Mouse (Mus musculus) layer of hippocampus, adult 18-20 months (tissue): ENCODE measurements around the gene Tmco3. TPM values are rescaled to one million over a fixed set of nuclear protein-coding genes. Genes with fewer than 3 reads are reported as not detected.

ENCODE experiments used
- DNase-seq, 2 experiments: peaks; one replicate each; pipeline ENCODE4 v3.0.0; 2022; ENCODE audit warnings: low spot score in 2 of 2
- total RNA-seq, 2 experiments: library from RNA; stranded (reverse); gene quantifications; 2 replicates each; pipeline ENCODE4 v1.2.3; 2021

Tmco3 gene
- total RNA-seq, 2 experiments from 2014 or later: 44.3 to 47.1 TPM

GRCm38 (mm10) chr8:13360213-13360612, 72.2 kb downstream of the Tmco3 start:
- DNase-seq: no peak

- DNase-seq: no peak
These were observed 73.9 kb downstream of the Tmco3 start for GRCm38 (mm10) chr8:13361865-13362264.

Other genes with a start within 250 kb of the Tmco3 start
- not detected for gene Proz, start 227.3 kb upstream of the Tmco3 start, total RNA-seq
- 10 to 100 TPM; 26.2 to 29.4 TPM for gene Pcid2, start 182.7 kb upstream of the Tmco3 start, total RNA-seq
- gene Cul4a, start 182.6 kb upstream of the Tmco3 start, total RNA-seq: 10 to 100 TPM; 58.1 to 59.3 TPM
- 100 to 1,000 TPM; 275 to 276 TPM for gene Lamp1, start 129.0 kb upstream of the Tmco3 start, total RNA-seq
- gene Grtp1, start 87.6 kb upstream of the Tmco3 start, total RNA-seq: 1 to 10 TPM; 3.6 to 3.7 TPM
- 1 to 10 TPM in 1 of 2 experiments, under 1 TPM in 1; 0.74 to 1.8 TPM for gene Adprhl1, start 34.0 kb upstream of the Tmco3 start, total RNA-seq
- 10 to 100 TPM; 39.4 to 39.9 TPM for gene Dcun1d2, start 59 bp upstream of the Tmco3 start, total RNA-seq
- gene Tfdp1, start 50.6 kb downstream of the Tmco3 start, total RNA-seq: 10 to 100 TPM; 57.6 to 58.0 TPM
- not detected for gene Atp4b, start 108.6 kb downstream of the Tmco3 start, total RNA-seq
- not detected for gene Grk1, start 116.9 kb downstream of the Tmco3 start, total RNA-seq
- gene Tmem255b, start 147.0 kb downstream of the Tmco3 start, total RNA-seq: 1 to 10 TPM; 4.1 to 5.4 TPM
- gene Gas6, start 206.3 kb downstream of the Tmco3 start, total RNA-seq: 10 to 100 TPM; 84.0 to 95.1 TPM